Mouse (Mus musculus): ENCODE data around the gene Vwa2. TPM values are rescaled to one million over a fixed set of nuclear protein-coding genes. Genes with fewer than 3 reads are reported as not detected.

The Vwa2 gene
- polyA plus RNA-seq, 2 experiments, result 4.3 to 5.9 TPM

DNA sequence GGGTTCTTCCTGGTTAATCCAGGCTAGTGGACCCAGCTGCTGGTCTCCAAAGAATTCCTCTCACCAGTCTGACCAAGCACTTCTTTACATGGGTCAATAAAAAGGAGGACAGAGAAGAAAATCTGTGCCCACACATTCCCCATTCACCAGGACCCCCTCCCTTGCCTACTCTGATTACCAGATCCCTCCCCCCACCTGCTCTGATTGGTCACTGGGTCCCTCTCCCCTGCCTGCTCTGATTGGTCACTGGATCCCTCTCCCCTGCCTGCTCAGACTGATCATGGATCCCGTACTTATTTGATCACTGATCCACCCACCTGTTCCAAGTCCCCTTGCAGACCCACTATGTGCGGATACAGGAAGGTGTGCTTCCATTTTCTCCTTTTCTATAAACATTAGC, 17.4 kb downstream of the Vwa2 start:
- ATAC-seq (ENCODE audit: low FRiP score, low read depth) (peak; percentile 38; the same call in 1 of the 2 replicates), DNase-seq (ENCODE audit: low spot score) (no peak)
- H3K27ac ChIP-seq (replicated peaks; ENCODE audit: low read depth, low read length), result no peak overlapping the region
- H3K36me3 ChIP-seq (ENCODE audit: control insufficient read depth, insufficient read depth, low read length), result no peaks in the 10 kb centered on the region
- H3K4me3 ChIP-seq (replicated peaks; ENCODE audit: low read length), result no peak overlapping the region
- H3K4me2 ChIP-seq (replicated peaks; ENCODE audit: low read depth, low read length, severe bottlenecking), result no peak overlapping the region
- no peaks in the 10 kb centered on the region for H3K9me3 ChIP-seq (ENCODE audit: control insufficient read depth, low read length)
- 43% methylated on average over 2 of the region's 2 CpGs for WGBS
- no peak for TF ChIP-seq POLR2A (IDR thresholded peaks at IDR 0.05; ENCODE audit: borderline replicate concordance, extremely low read depth, insufficient read depth, insufficient read length)
- no peaks in the 10 kb centered on the region for H3K27me3 ChIP-seq (ENCODE audit: control insufficient read depth, insufficient read depth, low read length)
- peaks cover 10% of the 10 kb centered on the region; the same call in 1 of the 2 replicates for H3K4me1 ChIP-seq (ENCODE audit: control insufficient read depth, insufficient read depth, low read length)
- H3K9ac ChIP-seq (ENCODE audit: low read depth, low read length, severe bottlenecking), result no peak overlapping the region

DNA sequence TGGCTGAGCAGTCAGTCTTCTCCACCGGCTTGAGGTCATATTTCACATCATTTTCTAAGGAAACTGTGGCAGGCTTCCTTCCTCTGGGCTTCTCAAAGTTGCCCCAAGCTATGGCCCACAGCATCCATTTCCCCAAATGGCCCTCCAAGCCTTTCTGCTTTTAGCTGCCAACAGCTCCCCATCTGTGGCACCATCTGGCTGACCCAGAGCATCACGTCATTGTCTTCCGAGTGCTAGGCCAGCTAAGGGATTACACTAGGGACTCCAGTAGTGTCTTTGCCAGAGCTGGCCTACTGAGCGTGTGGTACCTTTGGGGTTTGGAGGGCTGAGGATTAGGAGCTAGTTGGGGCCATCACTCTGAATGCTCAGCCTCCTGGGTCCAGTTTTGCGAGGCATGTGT, 18.5 kb downstream of the Vwa2 start:
- no peak for TF ChIP-seq POLR2A (IDR thresholded peaks at IDR 0.05; ENCODE audit: borderline replicate concordance, extremely low read depth, insufficient read depth, insufficient read length)
- H3K27me3 ChIP-seq (ENCODE audit: control insufficient read depth, insufficient read depth, low read length), result no peaks in the 10 kb centered on the region
- ATAC-seq (ENCODE audit: low FRiP score, low read depth) (no peak), DNase-seq (ENCODE audit: low spot score) (no peak)
- no peaks in the 10 kb centered on the region for H3K36me3 ChIP-seq (ENCODE audit: control insufficient read depth, insufficient read depth, low read length)
- H3K27ac ChIP-seq (replicated peaks; ENCODE audit: low read depth, low read length), result no peak overlapping the region
- no peak overlapping the region for H3K4me2 ChIP-seq (replicated peaks; ENCODE audit: low read depth, low read length, severe bottlenecking)
- H3K9ac ChIP-seq (ENCODE audit: low read depth, low read length, severe bottlenecking), result no peak overlapping the region
- no peak overlapping the region for H3K4me3 ChIP-seq (replicated peaks; ENCODE audit: low read length)
- peaks cover 10% of the 10 kb centered on the region; the same call in 1 of the 2 replicates for H3K4me1 ChIP-seq (ENCODE audit: control insufficient read depth, insufficient read depth, low read length)
- H3K9me3 ChIP-seq (ENCODE audit: control insufficient read depth, low read length), result no peaks in the 10 kb centered on the region
- 70% methylated on average over 5 of the region's 5 CpGs for WGBS

DNA sequence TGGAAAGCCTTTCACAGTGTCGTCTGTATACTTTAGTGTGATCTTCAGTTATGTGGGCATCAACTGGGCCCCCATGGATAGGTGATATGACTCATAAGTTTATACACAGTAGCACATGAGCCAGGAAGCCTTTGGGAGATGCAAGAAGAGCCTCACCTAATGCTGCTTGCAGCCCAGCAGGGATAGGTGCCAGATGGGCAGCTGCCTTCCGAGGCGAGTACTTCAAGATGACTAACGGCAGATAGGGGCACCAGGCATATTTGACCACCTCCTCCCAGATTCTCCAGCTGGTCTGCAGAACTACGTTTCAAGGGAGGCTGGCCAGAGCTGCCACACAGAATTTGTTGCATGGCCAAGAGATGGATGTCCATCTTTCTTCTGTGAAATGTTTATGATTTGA, 19.3 kb downstream of the Vwa2 start:
- ATAC-seq (ENCODE audit: low FRiP score, low read depth), result no peak
- H3K36me3 ChIP-seq (ENCODE audit: control insufficient read depth, insufficient read depth, low read length), result no peaks in the 10 kb centered on the region
- peaks cover 10% of the 10 kb centered on the region; the same call in 1 of the 2 replicates for H3K4me1 ChIP-seq (ENCODE audit: control insufficient read depth, insufficient read depth, low read length)
- no peak for TF ChIP-seq POLR2A (IDR thresholded peaks at IDR 0.05; ENCODE audit: borderline replicate concordance, extremely low read depth, insufficient read depth, insufficient read length)
- no peak overlapping the region for H3K4me2 ChIP-seq (replicated peaks; ENCODE audit: low read depth, low read length, severe bottlenecking)
- no peak overlapping the region for H3K9ac ChIP-seq (ENCODE audit: low read depth, low read length, severe bottlenecking)
- H3K27me3 ChIP-seq (ENCODE audit: control insufficient read depth, insufficient read depth, low read length), result no peaks in the 10 kb centered on the region
- DNase-seq (ENCODE audit: low spot score), result no peak
- H3K4me3 ChIP-seq (replicated peaks; ENCODE audit: low read length), result no peak overlapping the region
- 70% methylated on average over 5 of the region's 5 CpGs for WGBS
- no peaks in the 10 kb centered on the region for H3K9me3 ChIP-seq (ENCODE audit: control insufficient read depth, low read length)
- no peak overlapping the region for H3K27ac ChIP-seq (replicated peaks; ENCODE audit: low read depth, low read length)

DNA sequence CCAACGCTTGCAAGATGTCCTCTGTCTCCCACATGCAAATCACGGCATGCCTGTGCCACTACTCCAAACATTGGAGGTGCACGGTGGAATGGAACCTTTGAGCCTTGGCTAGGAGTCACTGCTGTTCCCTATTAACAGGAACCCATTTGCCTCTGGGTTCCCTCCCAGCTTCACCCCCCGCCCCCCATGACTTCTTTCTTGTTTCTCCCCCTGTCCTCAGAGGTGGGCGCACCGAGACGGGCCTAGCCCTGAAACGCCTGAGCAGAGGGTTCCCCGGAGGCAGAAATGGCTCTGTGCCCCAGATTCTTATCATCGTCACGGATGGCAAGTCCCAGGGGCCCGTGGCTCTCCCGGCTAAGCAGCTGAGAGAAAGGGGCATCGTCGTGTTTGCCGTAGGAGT, 23.6 kb downstream of the Vwa2 start:
- H3K9ac ChIP-seq (ENCODE audit: low read depth, low read length, severe bottlenecking), result no peak overlapping the region
- no peak overlapping the region for H3K4me2 ChIP-seq (replicated peaks; ENCODE audit: low read depth, low read length, severe bottlenecking)
- 69% methylated on average over 13 of the region's 16 CpGs for WGBS
- no peaks in the 10 kb centered on the region for H3K4me1 ChIP-seq (ENCODE audit: control insufficient read depth, insufficient read depth, low read length)
- H3K27ac ChIP-seq (replicated peaks; ENCODE audit: low read depth, low read length), result no peak overlapping the region
- DNase-seq (ENCODE audit: low spot score) (no peak), ATAC-seq (ENCODE audit: low FRiP score, low read depth) (no peak)
- TF ChIP-seq POLR2A (IDR thresholded peaks at IDR 0.05; ENCODE audit: borderline replicate concordance, extremely low read depth, insufficient read depth, insufficient read length), result no peak
- H3K36me3 ChIP-seq (ENCODE audit: control insufficient read depth, insufficient read depth, low read length), result no peaks in the 10 kb centered on the region
- H3K4me3 ChIP-seq (replicated peaks; ENCODE audit: low read length), result no peak overlapping the region
- no peaks in the 10 kb centered on the region for H3K27me3 ChIP-seq (ENCODE audit: control insufficient read depth, insufficient read depth, low read length)
- no peaks in the 10 kb centered on the region for H3K9me3 ChIP-seq (ENCODE audit: control insufficient read depth, low read length)

DNA sequence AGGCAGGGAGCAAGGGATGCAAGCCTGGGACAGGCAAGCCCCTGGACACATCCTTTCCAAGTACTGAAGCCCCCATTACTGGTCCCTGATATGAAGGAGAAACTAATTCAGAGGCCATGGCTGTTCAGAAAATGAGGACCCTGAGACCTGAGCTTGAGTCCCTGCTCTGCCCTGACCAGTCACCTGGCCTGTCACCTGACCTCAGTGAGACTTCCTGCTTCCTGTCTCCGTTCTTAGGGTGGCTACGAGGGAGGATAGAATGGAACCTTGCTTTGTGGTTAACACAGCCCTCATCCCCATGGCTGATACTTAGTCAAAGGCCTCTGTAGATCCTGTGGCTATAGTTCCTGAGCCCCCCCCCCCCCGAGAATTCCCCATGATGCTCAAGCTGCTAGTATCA, 30.0 kb downstream of the Vwa2 start:
- WGBS, result 64% methylated on average over 3 of the region's 3 CpGs
- ATAC-seq (ENCODE audit: low FRiP score, low read depth) (no peak), DNase-seq (ENCODE audit: low spot score) (no peak)
- no peaks in the 10 kb centered on the region for H3K4me1 ChIP-seq (ENCODE audit: control insufficient read depth, insufficient read depth, low read length)
- no peak for TF ChIP-seq POLR2A (IDR thresholded peaks at IDR 0.05; ENCODE audit: borderline replicate concordance, extremely low read depth, insufficient read depth, insufficient read length)
- no peaks in the 10 kb centered on the region for H3K9me3 ChIP-seq (ENCODE audit: control insufficient read depth, low read length)
- H3K27me3 ChIP-seq (ENCODE audit: control insufficient read depth, insufficient read depth, low read length), result no peaks in the 10 kb centered on the region
- H3K9ac ChIP-seq (ENCODE audit: low read depth, low read length, severe bottlenecking), result no peak overlapping the region
- no peak overlapping the region for H3K4me2 ChIP-seq (replicated peaks; ENCODE audit: low read depth, low read length, severe bottlenecking)
- H3K4me3 ChIP-seq (replicated peaks; ENCODE audit: low read length), result no peak overlapping the region
- no peaks in the 10 kb centered on the region for H3K36me3 ChIP-seq (ENCODE audit: control insufficient read depth, insufficient read depth, low read length)
- H3K27ac ChIP-seq (replicated peaks; ENCODE audit: low read depth, low read length), result no peak overlapping the region

DNA sequence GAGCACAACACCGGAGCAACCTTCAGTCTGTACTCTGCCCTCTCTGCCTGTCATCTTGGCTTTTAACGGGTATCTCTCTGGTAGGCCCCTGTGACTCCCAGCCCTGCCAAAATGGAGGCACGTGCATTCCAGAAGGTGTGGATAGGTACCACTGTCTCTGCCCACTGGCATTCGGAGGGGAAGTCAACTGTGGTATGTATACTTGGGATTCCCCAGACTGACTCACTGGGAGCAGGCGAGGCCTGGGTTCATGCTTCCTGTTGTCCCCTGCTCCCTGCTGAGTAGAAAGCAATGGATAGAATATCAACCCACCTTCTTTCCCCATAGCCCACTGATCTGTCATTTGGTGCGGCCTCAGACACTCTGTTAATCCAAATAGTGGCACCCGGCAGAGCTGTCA, 31.3 kb downstream of the Vwa2 start:
- H3K36me3 ChIP-seq (ENCODE audit: control insufficient read depth, insufficient read depth, low read length), result no peaks in the 10 kb centered on the region
- 89% methylated on average over 7 of the region's 7 CpGs for WGBS
- no peak overlapping the region for H3K4me2 ChIP-seq (replicated peaks; ENCODE audit: low read depth, low read length, severe bottlenecking)

More for the DNA sequence above, 31.3 kb downstream of the Vwa2 start:
- no peak overlapping the region for H3K4me3 ChIP-seq (replicated peaks; ENCODE audit: low read length)
- no peaks in the 10 kb centered on the region for H3K9me3 ChIP-seq (ENCODE audit: control insufficient read depth, low read length)
- TF ChIP-seq POLR2A (IDR thresholded peaks at IDR 0.05; ENCODE audit: borderline replicate concordance, extremely low read depth, insufficient read depth, insufficient read length), result no peak
- no peak overlapping the region for H3K9ac ChIP-seq (ENCODE audit: low read depth, low read length, severe bottlenecking)
- H3K4me1 ChIP-seq (ENCODE audit: control insufficient read depth, insufficient read depth, low read length), result no peaks in the 10 kb centered on the region
- no peaks in the 10 kb centered on the region for H3K27me3 ChIP-seq (ENCODE audit: control insufficient read depth, insufficient read depth, low read length)
- no peak overlapping the region for H3K27ac ChIP-seq (replicated peaks; ENCODE audit: low read depth, low read length)
- DNase-seq (ENCODE audit: low spot score) (no peak), ATAC-seq (ENCODE audit: low FRiP score, low read depth) (no peak)
